Mouse (Mus musculus): ENCODE measurements around the gene Olfr1444. TPM values are rescaled to one million over a fixed set of nuclear protein-coding genes. Genes with fewer than 3 reads are reported as not detected.

The Olfr1444 gene
- not detected in 2 replicates for polyA plus RNA-seq (2015; fragmentation: Nextera tagmentation; extraction: Ambion mirVana)

DNA sequence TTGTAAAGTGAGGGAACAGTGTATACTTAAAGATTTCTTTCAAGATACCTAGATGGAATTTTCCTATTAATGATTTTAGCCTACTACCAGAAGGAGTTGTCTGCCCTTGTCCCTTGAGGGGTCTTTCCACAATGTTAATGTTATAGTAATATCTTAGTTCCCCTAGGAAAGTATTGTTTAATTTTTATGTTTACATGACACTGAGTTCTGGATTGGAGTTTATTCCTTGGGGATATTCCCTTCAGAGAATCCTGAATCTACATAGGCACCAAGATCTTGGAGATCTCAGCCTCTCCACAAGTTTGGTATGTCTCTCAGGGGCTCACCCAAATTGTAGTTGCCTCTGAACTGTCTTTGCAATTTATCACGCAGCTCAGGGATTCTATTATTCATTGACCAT lies at the start of gene Olfr1444:
Gene Olfr1444 (plus strand): TSS at position 301 of the 400 bp plus-strand sequence.
- Histone ChIP-seq H3K36me3 (no peaks in the 10 kb centered on the region), H3K9me3 (replicated peaks) (no peaks in the 10 kb centered on the region), H3K4me3 (replicated peaks) (no peak within 1 kb of the TSS), H3K27me3 (no peaks in the 10 kb centered on the region), H3K9ac (no peak within 1 kb of the TSS), H3K4me1 (no peaks in the 10 kb centered on the region), H3K27ac (replicated peaks) (no peak within 1 kb of the TSS), H3K4me2 (replicated peaks) (no peak within 1 kb of the TSS)
- 61% methylated on average over 1 of the region's 1 CpGs for WGBS
- ATAC-seq (ENCODE audit: insufficient number of reproducible peaks, low FRiP score, low TSS enrichment, low read depth), result no peak

DNA sequence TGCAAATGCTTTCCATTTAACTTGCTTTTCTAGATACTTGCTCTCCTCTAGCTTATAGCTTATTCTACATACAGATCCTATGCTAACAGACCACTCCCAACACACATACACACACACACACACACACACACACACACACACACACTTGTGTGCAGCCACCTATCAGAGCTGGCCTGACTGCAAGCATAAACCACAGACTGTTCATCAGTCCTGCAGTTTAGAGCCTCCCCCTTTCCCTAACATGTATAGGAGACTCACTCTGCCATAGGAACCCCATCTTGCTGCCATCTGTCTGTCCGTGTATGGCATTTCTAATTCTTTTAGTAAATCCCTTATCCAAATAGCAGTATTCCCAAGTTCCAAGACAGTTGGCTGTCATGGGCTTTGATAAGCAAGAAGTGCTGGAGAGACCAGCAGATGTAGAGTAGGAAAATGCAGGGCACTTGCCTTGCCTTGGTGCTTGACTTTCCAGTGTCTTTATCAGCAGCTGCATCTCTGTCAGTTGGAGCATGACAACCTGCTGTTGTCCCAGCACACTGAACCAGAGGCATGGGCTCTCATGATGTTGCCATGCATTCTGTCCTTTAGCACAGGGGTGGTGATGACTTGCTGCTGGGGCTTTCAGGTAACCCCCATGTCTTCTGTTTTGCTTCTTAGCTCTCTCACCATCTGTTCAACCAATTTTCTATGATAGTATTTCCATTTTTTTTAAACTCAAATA lies 44.3 kb upstream of the Olfr1444 start:
- ATAC-seq (ENCODE audit: insufficient number of reproducible peaks, low FRiP score, low TSS enrichment, low read depth), result no peak
- no peaks in the 10 kb centered on the region for H3K36me3 ChIP-seq
- no peak overlapping the region for H3K4me3 ChIP-seq (replicated peaks)
- 29% methylated on average over 1 of the region's 1 CpGs for WGBS
- H3K4me2 ChIP-seq (replicated peaks), result no peak overlapping the region
- H3K27me3 ChIP-seq, result no peaks in the 10 kb centered on the region
- no peaks in the 10 kb centered on the region for H3K4me1 ChIP-seq
- no peak overlapping the region for H3K27ac ChIP-seq (replicated peaks)
- H3K9ac ChIP-seq, result no peak overlapping the region
- no peaks in the 10 kb centered on the region for H3K9me3 ChIP-seq (replicated peaks)

DNA sequence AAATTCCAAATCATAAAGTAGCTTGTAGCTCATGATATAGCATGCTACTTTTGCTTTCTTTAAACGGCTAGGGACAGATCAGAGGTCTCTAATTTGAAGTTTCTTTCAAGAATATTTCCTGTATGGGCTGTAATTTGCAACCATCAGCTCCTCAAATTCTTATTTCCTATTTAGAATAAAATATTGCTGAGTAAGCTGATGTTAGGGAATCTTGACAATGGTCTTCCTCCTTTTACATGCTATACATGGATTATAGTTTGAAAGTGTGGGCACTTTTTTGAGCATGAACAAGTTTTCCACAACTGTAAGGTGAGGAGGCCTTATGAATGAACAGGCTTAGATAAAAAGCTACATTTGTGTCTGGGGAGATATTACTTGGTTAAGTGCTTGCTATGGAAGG lies 43.2 kb upstream of the Olfr1444 start:
- no peaks in the 10 kb centered on the region for H3K27me3 ChIP-seq
- no peak overlapping the region for H3K27ac ChIP-seq (replicated peaks)
- no peaks in the 10 kb centered on the region for H3K4me1 ChIP-seq
- WGBS, result 74% methylated on average over 1 of the region's 1 CpGs
- H3K4me2 ChIP-seq (replicated peaks), result no peak overlapping the region
- H3K9me3 ChIP-seq (replicated peaks), result no peaks in the 10 kb centered on the region
- no peak overlapping the region for H3K9ac ChIP-seq
- ATAC-seq (ENCODE audit: insufficient number of reproducible peaks, low FRiP score, low TSS enrichment, low read depth), result no peak
- H3K36me3 ChIP-seq, result no peaks in the 10 kb centered on the region
- H3K4me3 ChIP-seq (replicated peaks), result no peak overlapping the region

DNA sequence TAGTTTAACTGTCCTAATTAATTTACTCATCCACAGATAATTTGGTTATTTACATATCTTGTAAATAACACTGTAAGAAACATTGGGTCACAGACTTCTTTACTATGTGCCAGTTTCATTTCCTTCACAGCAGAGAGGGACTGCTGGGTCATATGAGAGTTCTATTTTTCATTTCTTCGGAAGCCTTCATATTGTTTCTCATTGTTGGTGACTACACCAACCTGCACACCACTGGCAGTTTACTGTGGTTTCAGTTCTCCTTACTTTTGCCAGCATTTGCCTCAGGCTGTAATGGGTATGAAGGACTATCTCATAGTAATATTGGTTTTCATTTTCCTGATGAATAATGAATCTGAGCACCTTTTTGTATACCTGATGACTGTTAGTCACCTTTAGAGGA lies 38.6 kb upstream of the Olfr1444 start:
- Histone ChIP-seq H3K27ac (replicated peaks) (no peak overlapping the region), H3K9ac (no peak overlapping the region), H3K9me3 (replicated peaks) (no peaks in the 10 kb centered on the region), H3K4me3 (replicated peaks) (no peak overlapping the region), H3K4me2 (replicated peaks) (no peak overlapping the region), H3K27me3 (no peaks in the 10 kb centered on the region), H3K36me3 (no peaks in the 10 kb centered on the region), H3K4me1 (no peaks in the 10 kb centered on the region)
- ATAC-seq (ENCODE audit: insufficient number of reproducible peaks, low FRiP score, low TSS enrichment, low read depth), result no peak
- 89% methylated on average over 1 of the region's 1 CpGs for WGBS

DNA sequence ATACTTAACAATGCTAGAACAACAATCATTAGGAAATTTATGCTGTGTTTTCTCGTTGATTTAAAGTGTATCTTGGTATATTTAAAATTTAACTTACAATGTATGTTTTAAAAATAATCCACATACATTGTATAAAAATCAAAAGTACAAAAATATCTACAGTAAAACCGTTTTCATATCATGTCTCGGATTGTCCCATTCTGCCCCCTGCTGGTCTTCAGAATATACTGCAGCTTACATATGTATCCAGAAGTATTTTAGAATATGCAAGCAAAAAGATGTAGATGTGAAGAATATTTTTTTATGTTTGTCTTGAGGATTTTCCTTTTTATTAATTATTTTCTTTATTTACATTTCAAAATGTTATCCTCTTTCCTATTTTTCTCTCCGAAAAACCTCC lies 36.7 kb upstream of the Olfr1444 start:
- Histone ChIP-seq H3K9me3 (replicated peaks) (no peaks in the 10 kb centered on the region), H3K36me3 (no peaks in the 10 kb centered on the region), H3K9ac (no peak overlapping the region), H3K27me3 (no peaks in the 10 kb centered on the region), H3K4me2 (replicated peaks) (no peak overlapping the region), H3K4me1 (no peaks in the 10 kb centered on the region), H3K27ac (replicated peaks) (no peak overlapping the region), H3K4me3 (replicated peaks) (no peak overlapping the region)
- 26% methylated on average over 4 of the region's 4 CpGs for WGBS
- no peak for ATAC-seq (ENCODE audit: insufficient number of reproducible peaks, low FRiP score, low TSS enrichment, low read depth)

DNA sequence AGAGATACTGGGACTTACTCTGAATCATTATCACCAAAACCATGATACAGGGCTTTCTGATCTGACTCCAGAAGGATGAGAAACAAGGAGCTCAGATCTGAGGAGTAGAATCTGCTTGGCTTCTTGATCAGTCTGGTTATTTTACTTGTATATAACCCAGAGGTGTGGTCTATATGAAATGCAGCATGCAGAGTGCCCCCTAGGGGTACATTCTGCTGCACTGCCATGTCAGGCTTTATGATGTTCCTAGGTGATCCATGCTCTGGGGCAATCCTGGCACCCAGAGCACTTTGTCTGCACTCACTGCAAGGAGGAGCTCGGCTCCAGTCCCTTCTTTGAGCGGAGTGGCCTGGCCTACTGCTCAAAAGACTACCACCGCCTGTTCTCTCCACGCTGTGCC lies 32.5 kb upstream of the Olfr1444 start:
- H3K4me1 ChIP-seq, result no peaks in the 10 kb centered on the region
- H3K27ac ChIP-seq (replicated peaks), result no peak overlapping the region
- no peak overlapping the region for H3K9ac ChIP-seq
- H3K4me2 ChIP-seq (replicated peaks), result no peak overlapping the region
- WGBS, result 71% methylated on average over 4 of the region's 4 CpGs
- ATAC-seq (ENCODE audit: insufficient number of reproducible peaks, low FRiP score, low TSS enrichment, low read depth), result no peak
- H3K9me3 ChIP-seq (replicated peaks), result no peaks in the 10 kb centered on the region
- H3K4me3 ChIP-seq (replicated peaks), result no peak overlapping the region
- H3K36me3 ChIP-seq, result no peaks in the 10 kb centered on the region
- H3K27me3 ChIP-seq, result no peaks in the 10 kb centered on the region

DNA sequence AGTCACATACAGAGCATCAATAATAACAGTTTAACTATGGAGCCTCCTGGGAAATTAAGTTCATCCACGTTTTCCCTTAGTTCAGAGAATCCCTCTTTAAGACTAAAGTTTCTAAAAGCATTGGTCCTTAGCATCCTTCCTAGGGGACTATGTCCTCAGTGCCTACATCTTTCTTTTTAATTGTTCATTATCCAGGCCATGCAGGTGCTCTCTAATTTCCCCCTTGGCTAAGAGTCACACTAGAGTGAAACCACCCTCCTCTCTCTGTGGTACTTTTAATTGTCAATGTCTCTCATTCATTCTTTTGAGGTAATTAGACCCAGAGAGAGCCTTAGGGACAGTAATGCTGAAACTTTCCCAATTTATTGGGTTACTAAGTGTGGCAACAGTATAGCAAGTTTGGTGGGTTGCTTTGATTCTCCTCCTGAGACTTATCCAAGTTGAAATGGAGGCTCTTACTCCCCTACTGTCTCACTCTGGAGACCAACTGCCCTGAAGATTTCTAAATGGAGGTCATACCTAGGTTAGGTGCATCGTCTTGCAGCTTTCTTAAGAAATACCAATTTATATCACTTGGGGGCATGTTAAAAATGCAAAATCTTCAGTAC lies 26.2 kb upstream of the Olfr1444 start:
- 0 out of 2 replicates have a peak, but pooled peaks have one; percentile 39 for ATAC-seq (ENCODE audit: insufficient number of reproducible peaks, low FRiP score, low TSS enrichment, low read depth)
- Histone ChIP-seq H3K27me3 (no peaks in the 10 kb centered on the region), H3K27ac (replicated peaks) (no peak overlapping the region), H3K4me1 (no peaks in the 10 kb centered on the region), H3K9ac (no peak overlapping the region), H3K4me2 (replicated peaks) (no peak overlapping the region), H3K9me3 (replicated peaks) (no peaks in the 10 kb centered on the region), H3K4me3 (replicated peaks) (no peak overlapping the region), H3K36me3 (no peaks in the 10 kb centered on the region)
- 54% methylated on average over 2 of the region's 2 CpGs for WGBS

DNA sequence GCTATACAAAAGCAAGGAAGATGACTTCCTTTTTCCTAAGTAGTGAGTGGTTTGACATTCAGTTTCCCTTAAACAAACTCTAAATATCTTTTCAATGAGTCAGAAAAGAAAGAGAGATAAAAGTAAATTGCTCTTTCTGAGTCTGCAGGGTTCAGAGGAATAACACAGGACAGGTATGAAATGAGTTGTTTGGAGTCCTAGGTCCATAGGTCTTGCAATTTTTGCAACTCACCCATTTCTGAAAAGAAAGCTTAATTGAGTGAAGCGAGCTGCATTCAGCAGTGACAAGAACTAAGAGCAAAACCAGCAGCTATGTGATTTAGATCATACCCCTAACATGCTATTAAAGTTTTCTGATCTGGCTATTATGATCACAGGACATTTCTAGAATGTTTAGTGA lies 25.5 kb upstream of the Olfr1444 start:
- 40% methylated on average over 1 of the region's 1 CpGs for WGBS
- Histone ChIP-seq H3K27ac (replicated peaks) (no peak overlapping the region), H3K9me3 (replicated peaks) (no peaks in the 10 kb centered on the region), H3K4me1 (no peaks in the 10 kb centered on the region), H3K27me3 (no peaks in the 10 kb centered on the region), H3K36me3 (no peaks in the 10 kb centered on the region), H3K4me3 (replicated peaks) (no peak overlapping the region), H3K4me2 (replicated peaks) (no peak overlapping the region), H3K9ac (no peak overlapping the region)
- no peak for ATAC-seq (ENCODE audit: insufficient number of reproducible peaks, low FRiP score, low TSS enrichment, low read depth)

DNA sequence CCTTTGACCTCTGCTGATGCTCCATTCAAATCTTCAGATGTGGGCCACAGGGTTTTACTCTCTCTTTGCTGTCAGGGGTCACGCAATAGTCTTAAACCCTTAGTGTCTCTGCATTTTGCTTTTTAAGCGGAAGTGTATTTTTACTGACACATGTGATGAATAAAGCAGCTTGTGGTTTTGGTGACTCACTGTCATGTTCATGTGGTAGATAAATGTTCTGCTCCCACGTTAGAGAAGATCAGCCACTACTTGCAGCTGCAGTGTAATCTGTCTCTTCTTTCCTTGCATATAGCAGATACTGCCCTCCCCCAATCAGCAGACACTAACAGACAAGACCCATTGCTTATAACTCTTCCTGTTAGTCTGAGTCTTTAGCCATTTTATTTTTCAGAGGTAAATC lies 23.5 kb upstream of the Olfr1444 start:
- Histone ChIP-seq H3K9me3 (replicated peaks) (no peaks in the 10 kb centered on the region), H3K9ac (no peak overlapping the region), H3K4me2 (replicated peaks) (no peak overlapping the region), H3K27me3 (no peaks in the 10 kb centered on the region), H3K4me1 (no peaks in the 10 kb centered on the region), H3K4me3 (replicated peaks) (no peak overlapping the region), H3K27ac (replicated peaks) (no peak overlapping the region), H3K36me3 (no peaks in the 10 kb centered on the region)
- no peak for ATAC-seq (ENCODE audit: insufficient number of reproducible peaks, low FRiP score, low TSS enrichment, low read depth)
- WGBS, result 62% methylated on average over 3 of the region's 3 CpGs

DNA sequence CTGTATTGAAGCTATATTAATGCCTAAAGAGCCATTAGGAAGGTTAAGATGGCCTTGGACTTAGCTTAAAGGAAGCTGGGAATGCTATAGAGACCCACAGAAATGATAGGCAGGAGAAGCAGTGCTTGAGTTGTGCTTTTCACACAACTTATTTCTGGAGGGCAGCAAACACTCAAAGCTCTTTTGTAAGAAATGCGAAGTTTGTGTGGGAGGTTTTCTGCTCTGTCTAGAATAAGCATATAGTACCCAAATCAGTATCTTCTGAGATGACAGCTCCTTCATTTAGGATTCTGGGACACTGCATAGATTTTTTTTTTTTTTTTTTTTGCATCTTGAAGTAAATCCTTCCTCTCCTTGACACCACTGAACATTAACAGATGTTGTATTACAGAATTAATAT lies 18.6 kb upstream of the Olfr1444 start:
- Histone ChIP-seq H3K36me3 (no peaks in the 10 kb centered on the region), H3K9me3 (replicated peaks) (no peaks in the 10 kb centered on the region), H3K4me1 (no peaks in the 10 kb centered on the region), H3K9ac (no peak overlapping the region), H3K27ac (replicated peaks) (no peak overlapping the region), H3K27me3 (no peaks in the 10 kb centered on the region), H3K4me2 (replicated peaks) (no peak overlapping the region), H3K4me3 (replicated peaks) (no peak overlapping the region)
- WGBS, result 82% methylated on average over 1 of the region's 1 CpGs
- ATAC-seq (ENCODE audit: insufficient number of reproducible peaks, low FRiP score, low TSS enrichment, low read depth), result no peak

DNA sequence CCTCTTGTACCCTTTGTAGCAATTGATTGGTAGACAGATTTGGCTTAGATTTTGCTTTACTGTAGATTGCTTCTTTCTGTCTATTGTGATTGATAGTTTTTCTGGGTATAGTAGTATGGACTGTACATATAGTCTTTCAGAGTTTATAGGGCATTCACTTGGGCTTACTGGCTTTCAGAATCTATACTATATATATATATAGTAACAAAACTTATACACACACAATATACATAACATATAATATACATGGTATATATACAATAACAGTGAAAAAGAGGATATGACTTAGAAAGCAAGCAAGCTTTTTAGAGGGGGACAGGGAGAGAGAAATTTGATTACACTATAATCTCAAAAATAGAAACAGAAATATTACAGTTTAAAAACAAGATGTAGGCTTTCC lies 10.7 kb upstream of the Olfr1444 start, which contains the start of gene Gm5244:
Gene Gm5244 (plus strand): TSS at position 301 of the 400 bp plus-strand sequence.
- H3K36me3 ChIP-seq, result no peaks in the 10 kb centered on the region
- no peak for ATAC-seq (ENCODE audit: insufficient number of reproducible peaks, low FRiP score, low TSS enrichment, low read depth)
- H3K9ac ChIP-seq, result no peak within 1 kb of the TSS
- no peaks in the 10 kb centered on the region for H3K9me3 ChIP-seq (replicated peaks)
- H3K4me1 ChIP-seq, result no peaks in the 10 kb centered on the region
- H3K27ac ChIP-seq (replicated peaks), result no peak within 1 kb of the TSS
- H3K27me3 ChIP-seq, result no peaks in the 10 kb centered on the region
- H3K4me3 ChIP-seq (replicated peaks), result no peak within 1 kb of the TSS
- no peak within 1 kb of the TSS for H3K4me2 ChIP-seq (replicated peaks)

DNA sequence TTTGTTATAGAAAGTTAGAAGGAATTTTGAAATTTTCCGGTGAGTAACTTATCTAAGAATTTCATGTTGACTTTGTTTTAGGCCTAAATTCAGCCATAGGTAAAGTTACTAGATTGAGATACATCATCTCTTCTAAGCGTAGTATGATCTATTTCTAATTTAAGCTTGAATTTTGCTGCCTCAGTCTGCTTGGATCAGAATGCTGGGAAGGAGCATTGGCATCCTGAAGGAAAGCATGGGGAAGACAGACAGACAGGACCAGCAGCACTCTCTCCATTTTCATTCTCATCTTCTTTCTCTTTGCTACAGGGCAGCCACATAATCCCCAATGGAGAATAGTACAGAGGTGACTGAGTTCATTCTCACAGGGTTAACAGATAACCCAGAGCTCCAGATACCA lies 26.5 kb downstream of the Olfr1444 start, which contains the start of gene Olfr1445:
Gene Olfr1445 (plus strand): TSS at position 301 of the 400 bp plus-strand sequence.
- Histone ChIP-seq H3K27ac (replicated peaks) (no peak within 1 kb of the TSS), H3K27me3 (no peaks in the 10 kb centered on the region), H3K9me3 (replicated peaks) (no peaks in the 10 kb centered on the region), H3K4me3 (replicated peaks) (no peak within 1 kb of the TSS), H3K9ac (no peak within 1 kb of the TSS), H3K4me1 (no peaks in the 10 kb centered on the region), H3K4me2 (replicated peaks) (no peak within 1 kb of the TSS), H3K36me3 (no peaks in the 10 kb centered on the region)
- no peak for ATAC-seq (ENCODE audit: insufficient number of reproducible peaks, low FRiP score, low TSS enrichment, low read depth)
- WGBS, result 82% methylated on average over 2 of the region's 2 CpGs

All from embryonic facial prominence, embryonic 15.5 days (tissue).